In the genomic region with DNA sequence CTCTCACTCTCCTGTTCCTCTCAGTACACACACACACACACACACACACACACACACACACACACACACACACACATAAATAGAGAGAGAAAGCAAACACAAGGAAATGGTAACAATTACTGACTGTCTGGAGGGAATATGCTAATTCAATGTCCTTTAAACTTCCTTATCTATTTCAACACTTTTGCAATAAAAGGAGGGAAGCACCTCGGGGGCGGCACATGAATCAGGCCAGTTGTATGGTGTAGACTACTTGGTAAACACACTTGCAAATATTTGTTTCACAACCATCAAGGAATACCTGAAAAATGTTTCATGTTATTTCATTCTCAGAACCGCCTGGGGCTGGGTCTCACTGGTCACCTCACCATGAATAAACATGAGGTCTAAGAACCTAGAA, we compare ENCODE assay signal across 21 mouse cellular contexts. TPM values are rescaled to one million over a fixed set of nuclear protein-coding genes. Genes with fewer than 3 reads are reported as not detected.
DNase-seq lines count a peak whose midpoint lies in the region; ATAC-seq and TF ChIP-seq lines count a peak whose summit lies in the region.
"Had no signal": no experiment of that assay in that cellular context is flagged by ENCODE, and none has a peak within 500 bp of the region (broad histone marks: within the 10 kb centered on the region; RNA-seq: fewer than 3 reads in every experiment).

No protein-coding gene starts in this region.

- H3K4me1 ChIP-seq in heart, embryonic 10.5 days: peaks cover 32% of the 10 kb centered on the region
- H3K4me1 ChIP-seq in heart, adult 2 months (ENCODE audit: control insufficient read depth, insufficient read depth, low read length): peaks cover 4% of the 10 kb centered on the region
- H3K4me1 ChIP-seq in lung, postnatal 0 days (ENCODE audit: insufficient read depth, low read depth, low read length): peaks cover 8% of the 10 kb centered on the region; the same call in 1 of the 2 replicates
- H3K4me1 ChIP-seq in liver, embryonic 14.5 days (replicated peaks; ENCODE audit: control insufficient read depth in 2 of 2, insufficient read depth in 2 of 2, low read length in 1 of 2): peaks cover 69 to 70% of the 10 kb centered on the region in 2 experiments
- H3K4me1 ChIP-seq in cerebellum, adult 2 months (ENCODE audit: control insufficient read depth, insufficient read depth, low read length): peaks cover 8% of the 10 kb centered on the region

- no peak for TF ChIP-seq EP300 in heart, adult 2 months (IDR thresholded peaks at IDR 0.05; ENCODE audit: insufficient read depth, low read depth, low read length)
- no peak for TF ChIP-seq EP300 in lung, postnatal 0 days (IDR thresholded peaks at IDR 0.05)
- no peak for TF ChIP-seq EP300 in liver, embryonic 14.5 days (IDR thresholded peaks at IDR 0.05; ENCODE audit: low read depth)

- TF ChIP-seq CTCF in heart, adult 2 months (IDR thresholded peaks at IDR 0.05): no peak
- no peak for TF ChIP-seq CTCF in lung, postnatal 0 days (IDR thresholded peaks at IDR 0.05)
- TF ChIP-seq CTCF in liver, embryonic 14.5 days (IDR thresholded peaks at IDR 0.05; ENCODE audit: low read depth): no peak
- TF ChIP-seq CTCF in cerebellum, adult 2 months (IDR thresholded peaks at IDR 0.05; ENCODE audit: borderline replicate concordance, insufficient read depth, low read depth, low read length): no peak

- ATAC-seq in lung, postnatal 0 days: no peak; the same call in 1 of the 2 replicates
- no peak for ATAC-seq in liver, embryonic 14.5 days (ENCODE audit: insufficient read depth)
- ATAC-seq: midbrain, embryonic 16.5 days had no signal

- no peaks in the 10 kb centered on the region for H3K9me3 ChIP-seq in heart, embryonic 10.5 days
- no peaks in the 10 kb centered on the region for H3K9me3 ChIP-seq in lung, postnatal 0 days (ENCODE audit: low read length)
- no peaks in the 10 kb centered on the region for H3K9me3 ChIP-seq in liver, embryonic 14.5 days (ENCODE audit: control insufficient read depth, low read length)
- H3K9me3 ChIP-seq: embryonic facial prominence, embryonic 10.5 days; forebrain, embryonic 15.5 days; hindbrain, embryonic 13.5 days; limb, embryonic 12.5 days; megakaryocyte, embryonic 14.5 days; stomach, embryonic 15.5 days had no signal

- H3K4me2 ChIP-seq in lung, postnatal 0 days (replicated peaks; ENCODE audit: low read depth, low read length): no peak overlapping the region
- peak overlapping the region; percentile 98 for H3K4me2 ChIP-seq in liver, embryonic 14.5 days (ENCODE audit: low read depth)
- H3K4me2 ChIP-seq: forebrain, embryonic 15.5 days; hindbrain, embryonic 13.5 days; limb, embryonic 12.5 days; stomach, embryonic 15.5 days had no signal

- no peaks in the 10 kb centered on the region for H3K27me3 ChIP-seq in heart, embryonic 10.5 days (ENCODE audit: insufficient read depth, poor library complexity, severe bottlenecking)
- H3K27me3 ChIP-seq in heart, adult 2 months (ENCODE audit: control insufficient read depth, insufficient read depth, low read length): no peaks in the 10 kb centered on the region
- no peaks in the 10 kb centered on the region for H3K27me3 ChIP-seq in lung, postnatal 0 days (replicated peaks; ENCODE audit: insufficient read depth, low read length)
- H3K27me3 ChIP-seq in liver, embryonic 14.5 days (ENCODE audit: control insufficient read depth, insufficient read depth, low read length): no peaks in the 10 kb centered on the region
- no peaks in the 10 kb centered on the region; the same call in 1 of the 2 replicates for H3K27me3 ChIP-seq in cerebellum, adult 2 months (ENCODE audit: control insufficient read depth, insufficient read depth, low read length)
- H3K27me3 ChIP-seq: CH12.LX; forebrain, embryonic 15.5 days; hindbrain, embryonic 13.5 days; limb, embryonic 12.5 days; megakaryocyte, embryonic 14.5 days; stomach, embryonic 15.5 days had no signal

- no peaks in the 10 kb centered on the region for H3K79me2 ChIP-seq in heart, adult 2 months (replicated peaks; ENCODE audit: control insufficient read depth, insufficient read depth, low read length)

- H3K27ac ChIP-seq in heart, embryonic 10.5 days: peak overlapping the region; percentile 29; the same call in 1 of the 2 replicates
- H3K27ac ChIP-seq in heart, adult 2 months: no peak overlapping the region
- H3K27ac ChIP-seq in lung, postnatal 0 days (ENCODE audit: low read length): no peak overlapping the region
- peak overlapping the region; percentile 100 for H3K27ac ChIP-seq in liver, embryonic 14.5 days
- no peak overlapping the region for H3K27ac ChIP-seq in cerebellum, adult 2 months (ENCODE audit: insufficient read depth, low read length)
- H3K27ac ChIP-seq: forebrain, embryonic 15.5 days; hindbrain, embryonic 13.5 days; kidney, postnatal 0 days; limb, embryonic 12.5 days had no signal

- WGBS in heart, embryonic 10.5 days: 61% methylated on average over 3 of the region's 3 CpGs
- WGBS in heart, adult 2 months: 62% methylated on average over 3 of the region's 3 CpGs
- 45% methylated on average over 3 of the region's 3 CpGs for WGBS in lung, postnatal 0 days
- WGBS in liver, embryonic 14.5 days (ENCODE audit: insufficient replicate concordance): 21% methylated on average over 3 of the region's 3 CpGs
- 96% methylated on average over 3 of the region's 3 CpGs for WGBS in cerebellum, adult 2 months

- no peak overlapping the region for H3K9ac ChIP-seq in heart, adult 2 months (ENCODE audit: low read depth, low read length)
- H3K9ac ChIP-seq in lung, postnatal 0 days (replicated peaks; ENCODE audit: low read depth): no peak overlapping the region
- H3K9ac ChIP-seq in liver, embryonic 14.5 days (replicated peaks): peak overlapping the region; percentile 57
- H3K9ac ChIP-seq: forebrain, embryonic 15.5 days; hindbrain, embryonic 13.5 days; limb, embryonic 12.5 days; stomach, embryonic 15.5 days had no signal

- no peaks in the 10 kb centered on the region for H3K36me3 ChIP-seq in heart, embryonic 10.5 days
- H3K36me3 ChIP-seq in heart, adult 2 months (ENCODE audit: control insufficient read depth, insufficient read depth, low read length): no peaks in the 10 kb centered on the region
- no peaks in the 10 kb centered on the region for H3K36me3 ChIP-seq in lung, postnatal 0 days (ENCODE audit: insufficient read depth, low read length)
- H3K36me3 ChIP-seq in liver, embryonic 14.5 days (replicated peaks; ENCODE audit: control insufficient read depth, insufficient read depth, low read depth): no peaks in the 10 kb centered on the region
- H3K36me3 ChIP-seq: embryonic facial prominence, embryonic 10.5 days; forebrain, embryonic 15.5 days; hindbrain, embryonic 13.5 days; limb, embryonic 12.5 days; stomach, embryonic 15.5 days had no signal

- H3K4me3 ChIP-seq in heart, embryonic 10.5 days: no peak overlapping the region
- H3K4me3 ChIP-seq in heart, adult 2 months: no peak overlapping the region
- H3K4me3 ChIP-seq in lung, postnatal 0 days (ENCODE audit: low read depth, low read length): no peak overlapping the region
- no peak overlapping the region for H3K4me3 ChIP-seq in liver, embryonic 14.5 days (ENCODE audit: insufficient read depth in 1 of 2, low read depth in 2 of 2, low read length in 2 of 2)
- H3K4me3 ChIP-seq in cerebellum, adult 2 months (replicated peaks; ENCODE audit: insufficient read depth, low read depth, low read length): no peak overlapping the region
- H3K4me3 ChIP-seq: embryonic facial prominence, embryonic 10.5 days; forebrain, embryonic 15.5 days; hindbrain, embryonic 13.5 days; limb, embryonic 12.5 days; stomach, embryonic 15.5 days had no signal

- DNase-seq in heart, embryonic 10.5 days (ENCODE audit: low spot score): no peak
- no peak for DNase-seq in heart, adult 2 months
- peak; percentile 13 for DNase-seq in lung, postnatal 0 days (ENCODE audit: low spot score)
- no peak for DNase-seq in lung, postnatal 36 days
- no peak for DNase-seq in liver, embryonic 14.5 days (ENCODE audit: low read depth in 3 of 3, low spot score in 3 of 3)
- no peak for DNase-seq in right cerebral cortex, postnatal 36 days (ENCODE audit: low spot score in 2 of 2)
- no peak for DNase-seq in cerebellum, adult 2 months
- DNase-seq in urinary bladder, postnatal 14 days (ENCODE audit: low spot score): no peak
- DNase-seq: adrenal gland, postnatal 10 days; cerebellum, adult 11-12 months; cerebellum, postnatal 36 days; right cerebral cortex, adult 18-20 months had no signal

- TF ChIP-seq POLR2A in heart, adult 2 months (IDR thresholded peaks at IDR 0.05; ENCODE audit: insufficient read depth, low read depth, low read length): no peak
- TF ChIP-seq POLR2A in cerebellum, adult 2 months (IDR thresholded peaks at IDR 0.05; ENCODE audit: borderline replicate concordance, insufficient read depth, low read length): no peak

- intact Hi-C loops in heart, adult 2 months (cut with DNase I): no loop called here

RNA-seq across cellular contexts. Expression of gene Lipc, which starts 30.9 kb away (rescaled TPM):
- 0.11 and 1.9 TPM in 2 replicates for polyA plus RNA-seq in heart, embryonic 10.5 days (2016; fragmentation: Nextera tagmentation; extraction: Ambion mirVana)
- under 1 TPM in 1 of 2 experiments, not detected in 1; 0.14 TPM for total RNA-seq in heart, adult 2 months (2021)
- polyA plus RNA-seq in heart, adult 2 months (2012; rRNA removed): 0.25 and 0.35 TPM in 2 replicates
- 0.21 and 0.31 TPM in 2 replicates for polyA plus RNA-seq in lung, postnatal 0 days (2015; fragmentation: Nextera tagmentation; extraction: Ambion mirVana)
- polyA plus RNA-seq in liver, embryonic 14.5 days (2012; rRNA removed): 19.3 and 22.4 TPM in 2 replicates
- 26.8 and 30.3 TPM in 2 replicates for polyA plus RNA-seq in liver, embryonic 14.5 days (2014; fragmentation: Nextera tagmentation; extraction: Ambion mirVana)
- 0.08 TPM in 1 of 2 replicates, not detected in the other for polyA plus RNA-seq in cerebellum, adult 2 months (2012; rRNA removed)
- polyA plus RNA-seq: embryonic facial prominence, embryonic 10.5 days; forebrain, embryonic 15.5 days; hindbrain, embryonic 13.5 days; limb, embryonic 12.5 days had no signal

Comparison
In these comparisons a context has a peak if more than half of its experiments do, and no peak if none do; other contexts are left out.
1. H3K27ac ChIP-seq: peak in heart, embryonic 10.5 days (single experiment) and liver, embryonic 14.5 days (single experiment); none in heart, adult 2 months (single experiment), lung, postnatal 0 days (single experiment) and cerebellum, adult 2 months (single experiment).